Mouse (Mus musculus) MEL (cell line): ENCODE measurements at regions not wholly inside any gene's neighbourhood (a gene's known extent, or its start where the extent isn't known, plus 50 kb on each side); places are given as distances from the start of the nearest gene placed in this dataset.

Experiments used
- DNase-seq: peaks from one replicate; pipeline ENCODE4 v3.0.0; 2011; ENCODE audit warnings: low read depth, low spot score
- H3K27ac ChIP-seq: 2 replicates; pipeline ENCODE4 v1.5.1; 2012; ENCODE audit warnings: low read depth, mild to moderate bottlenecking, control low read depth, low read length, moderate library complexity; ENCODE audit not compliant: control insufficient read depth
- H3K27me3 ChIP-seq, 2 experiments: fragments of 150-350 bp in 1 of 2; sonication (generic) in 1 of 2; 2 replicates each; pipeline ENCODE4 v1.6.1; 2012; ENCODE audit warnings: low read length in 2 of 2, mild to moderate bottlenecking in 2 of 2, improper control_type of control experiment in 1 of 2, moderate library complexity in 1 of 2; ENCODE audit not compliant: insufficient read depth in 2 of 2, control insufficient read depth in 1 of 2
- H3K36me3 ChIP-seq, 2 experiments: 2 replicates each; pipeline ENCODE4 v1.6.1; 2012 to 2014; ENCODE audit warnings: low read length in 2 of 2, improper control_type of control experiment in 1 of 2, inconsistent platforms in 1 of 2, mild to moderate bottlenecking in 1 of 2; ENCODE audit not compliant: insufficient read depth in 2 of 2, control insufficient read depth in 1 of 2
- H3K4me1 ChIP-seq, 2 experiments: fragments of 150-350 bp in 1 of 2; sonication (generic) in 1 of 2; 2 replicates each; pipeline ENCODE4 v1.6.1; 2012; ENCODE audit warnings: low read length in 2 of 2, improper control_type of control experiment in 1 of 2, mild to moderate bottlenecking in 1 of 2; ENCODE audit not compliant: insufficient read depth in 2 of 2, control insufficient read depth in 1 of 2
- H3K4me3 ChIP-seq, 2 experiments: fragments of 150-350 bp in 1 of 2; sonication (generic) in 1 of 2; 2 replicates each; pipeline ENCODE4 v1.5.1; 2012; ENCODE audit warnings: low read depth in 2 of 2, low read length in 2 of 2, mild to moderate bottlenecking in 2 of 2, moderate library complexity in 2 of 2, control low read depth in 1 of 2, improper control_type of control experiment in 1 of 2; ENCODE audit not compliant: control insufficient read depth in 1 of 2, insufficient read depth in 1 of 2
- H3K79me2 ChIP-seq: 2 replicates; pipeline ENCODE4 v1.6.1; 2012; ENCODE audit warnings: mild to moderate bottlenecking, low read length, moderate library complexity; ENCODE audit not compliant: control insufficient read depth, poor library complexity, insufficient read depth
- H3K9ac ChIP-seq: 2 replicates; pipeline ENCODE4 v1.6.1; 2012; ENCODE audit warnings: low read depth, mild to moderate bottlenecking, control low read depth, low read length, moderate library complexity; ENCODE audit not compliant: control insufficient read depth, poor library complexity, severe bottlenecking
- H3K9me3 ChIP-seq: fragments of 150-350 bp; sonication (generic); replicated peaks from 2 replicates; pipeline ENCODE4 v1.6.1; 2012; ENCODE audit warnings: mild to moderate bottlenecking, low read length, improper control_type of control experiment, moderate library complexity; ENCODE audit not compliant: insufficient read depth
- CTCF ChIP-seq, 3 experiments: IDR thresholded peaks in 2 of 3; conservative IDR thresholded peaks in 1 of 3; 2 replicates each; pipeline ENCODE4 v1.5.1; 2011 to 2012; ENCODE audit warnings: low read length in 3 of 3, low read depth in 2 of 3, mild to moderate bottlenecking in 2 of 3, improper control_type of control experiment in 1 of 3, inconsistent platforms in 1 of 3, mixed read lengths in 1 of 3, moderate library complexity in 1 of 3; ENCODE audit not compliant: control insufficient read depth in 1 of 3, insufficient read depth in 1 of 3, poor library complexity in 1 of 3, severe bottlenecking in 1 of 3
- EP300 ChIP-seq, 2 experiments: IDR thresholded peaks; 2 replicates each; pipeline ENCODE4 v1.6.1; 2011; ENCODE audit warnings: improper control_type of control experiment in 2 of 2, low read length in 2 of 2, low read depth in 1 of 2, mild to moderate bottlenecking in 1 of 2
- HCFC1 ChIP-seq: IDR thresholded peaks from 2 replicates; pipeline ENCODE4 v1.6.1; 2012; ENCODE audit warnings: low read depth, mild to moderate bottlenecking, inconsistent platforms, low read length, improper control_type of control experiment, moderate library complexity
- MYC ChIP-seq: IDR thresholded peaks from 2 replicates; pipeline ENCODE4 v1.6.1; 2011; ENCODE audit warnings: low read depth, mild to moderate bottlenecking, low read length, improper control_type of control experiment, moderate library complexity
- RCOR1 ChIP-seq: IDR thresholded peaks from 2 replicates; pipeline ENCODE4 v1.6.1; 2012; ENCODE audit warnings: low read depth, mild to moderate bottlenecking, inconsistent platforms, low read length, improper control_type of control experiment
- SIN3A ChIP-seq: IDR thresholded peaks from 2 replicates; pipeline ENCODE4 v1.6.1; 2012; ENCODE audit warnings: low read length, improper control_type of control experiment, inconsistent platforms
- TAL1 ChIP-seq: IDR thresholded peaks from 2 replicates; pipeline ENCODE4 v1.6.1; 2012; ENCODE audit warnings: mild to moderate bottlenecking, inconsistent platforms, low read length, moderate library complexity, mixed read lengths
- TCF12 ChIP-seq: IDR thresholded peaks from 2 replicates; pipeline ENCODE4 v1.6.1; 2014; ENCODE audit warnings: low read depth, mild to moderate bottlenecking, inconsistent platforms, low read length, improper control_type of control experiment, moderate library complexity
- USF1 ChIP-seq: IDR thresholded peaks from 2 replicates; pipeline ENCODE4 v1.6.1; 2014; ENCODE audit warnings: low read depth, mild to moderate bottlenecking, inconsistent platforms, low read length, improper control_type of control experiment, moderate library complexity
- ZKSCAN1 ChIP-seq: IDR thresholded peaks from 2 replicates; pipeline ENCODE4 v1.6.1; 2012; ENCODE audit warnings: low read depth, mild to moderate bottlenecking, inconsistent platforms, low read length, improper control_type of control experiment, moderate library complexity

GRCm38 (mm10) chr19:56232269-56232668 is 54.7 kb upstream of the Habp2 start:
- no peak overlapping the region for H3K9ac ChIP-seq
- no peak for TF ChIP-seq USF1
- no peak for TF ChIP-seq HCFC1
- no peak for TF ChIP-seq TCF12
- TF ChIP-seq MYC: no peak
- no peak for TF ChIP-seq EP300 (IDR thresholded peaks at IDR 0.05; ENCODE audit: low read depth in 1 of 2, low read length in 2 of 2)
- no peak for TF ChIP-seq SIN3A
- TF ChIP-seq ZKSCAN1: no peak
- TF ChIP-seq, all 39 proteins: peak for 0
- no peaks in the 10 kb centered on the region for H3K4me1 ChIP-seq
- no peaks in the 10 kb centered on the region for H3K79me2 ChIP-seq
- H3K4me3 ChIP-seq: no peak overlapping the region
- no peaks in the 10 kb centered on the region for H3K36me3 ChIP-seq
- H3K9me3 ChIP-seq: no peaks in the 10 kb centered on the region
- H3K27ac ChIP-seq: no peak overlapping the region
- peaks cover 6 to 17% of the 10 kb centered on the region in 2 experiments for H3K27me3 ChIP-seq
- DNase-seq: no peak

- H3K27me3 ChIP-seq: peaks cover 6 to 17% of the 10 kb centered on the region in 2 experiments
- no peak overlapping the region for H3K4me3 ChIP-seq
- no peaks in the 10 kb centered on the region for H3K9me3 ChIP-seq
- TF ChIP-seq USF1 (no peak), CTCF (IDR thresholded peaks at IDR 0.05 in 2 of 3, conservative IDR thresholded peaks at IDR 0.05 in 1 of 3; ENCODE audit: control insufficient read depth in 1 of 3, insufficient read depth in 1 of 3, low read depth in 2 of 3, low read length in 3 of 3, poor library complexity in 1 of 3, severe bottlenecking in 1 of 3) (peak; percentile 35 to 48 (median 38))
- no peak overlapping the region for H3K27ac ChIP-seq
- no peaks in the 10 kb centered on the region for H3K79me2 ChIP-seq
- H3K9ac ChIP-seq: no peak overlapping the region
- H3K36me3 ChIP-seq: no peaks in the 10 kb centered on the region
- no peaks in the 10 kb centered on the region for H3K4me1 ChIP-seq
- no peak for DNase-seq
Observed at GRCm38 (mm10) chr19:56232950-56233349, 54.0 kb upstream of the Habp2 start.

DNA sequence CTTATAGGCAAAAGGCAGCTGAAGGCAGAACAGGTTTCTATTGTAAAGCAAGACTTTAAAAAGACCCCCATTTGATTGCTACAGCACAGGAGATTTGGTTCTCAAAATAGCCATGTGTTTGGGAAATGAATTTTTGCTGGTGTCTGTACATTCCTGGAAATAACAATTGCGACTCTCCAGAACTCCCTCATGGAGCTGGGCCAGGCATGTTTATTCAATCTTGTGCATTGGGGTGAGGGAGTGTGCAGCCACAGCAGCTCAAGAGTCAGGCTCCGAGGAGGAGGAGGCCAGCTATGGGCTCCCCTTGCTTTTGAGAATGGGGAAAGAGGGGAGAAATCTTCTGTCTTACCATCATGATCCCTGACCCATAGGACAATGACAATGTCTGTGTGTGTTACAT is 51.9 kb upstream of the Habp2 start:
- H3K9me3 ChIP-seq: no peaks in the 10 kb centered on the region
- no peak overlapping the region for H3K4me3 ChIP-seq
- no peak for TF ChIP-seq TAL1
- TF ChIP-seq ZKSCAN1: no peak
- TF ChIP-seq RCOR1: no peak
- H3K4me1 ChIP-seq: no peaks in the 10 kb centered on the region
- no peak overlapping the region for H3K27ac ChIP-seq
- H3K27me3 ChIP-seq: peaks cover 6 to 16% of the 10 kb centered on the region in 2 experiments
- no peak for DNase-seq
- no peak overlapping the region for H3K9ac ChIP-seq
- no peaks in the 10 kb centered on the region for H3K36me3 ChIP-seq
- H3K79me2 ChIP-seq: no peaks in the 10 kb centered on the region
